Comparison of ENCODE assay signal across 26 mouse cellular contexts in genomic region chr8:119530937-119531336, GRCm38 (mm10). TPM values are rescaled to one million over a fixed set of nuclear protein-coding genes. Genes with fewer than 3 reads are reported as not detected.
DNase-seq lines count a peak whose midpoint lies in the region; ATAC-seq lines count a peak whose summit lies in the region.
"Had no signal": no experiment of that assay in that cellular context is flagged by ENCODE, and none has a peak within 500 bp of the region (broad histone marks: within the 10 kb centered on the region; RNA-seq: fewer than 3 reads in every experiment).

No protein-coding gene starts in this region.

- WGBS in intestine, embryonic 16.5 days, result 66% methylated on average over 6 of the region's 6 CpGs

- DNase-seq in adrenal gland, adult 8-10 months, result peak; percentile 40
- DNase-seq in adrenal gland, postnatal 25 days, result no peak
- peak; percentile 30 for DNase-seq in urinary bladder, postnatal 14 days (ENCODE audit: low spot score)
- no peak for DNase-seq in urinary bladder, postnatal 25 days (ENCODE audit: low spot score)
- no peak for DNase-seq in MN1 (ENCODE audit: low spot score)
- DNase-seq in cerebellum, postnatal 36 days, result no peak
- DNase-seq: cerebellum, adult 2 months; cerebellum, postnatal 10 days; embryo, embryonic 11 days; gastrocnemius, postnatal 36 days; heart, adult 11 months; heart, postnatal 10 days; heart, postnatal 4 days had no signal

- H3K9me3 ChIP-seq in intestine, embryonic 16.5 days (ENCODE audit: control insufficient read depth, low read length), result no peaks in the 10 kb centered on the region
- H3K9me3 ChIP-seq: embryonic facial prominence, embryonic 15.5 days; forebrain, embryonic 10.5 days; hindbrain, embryonic 12.5 days had no signal

- H3K36me3 ChIP-seq in intestine, embryonic 16.5 days (ENCODE audit: control insufficient read depth, insufficient read depth, low read length), result peaks cover 31% of the 10 kb centered on the region

- no peak overlapping the region for H3K9ac ChIP-seq in intestine, embryonic 16.5 days (ENCODE audit: low read depth, low read length)
- H3K9ac ChIP-seq: embryonic facial prominence, embryonic 15.5 days; hindbrain, embryonic 12.5 days had no signal

- H3K4me1 ChIP-seq in intestine, embryonic 16.5 days (ENCODE audit: control insufficient read depth, insufficient read depth, low read length), result peaks cover 9% of the 10 kb centered on the region; the same call in 1 of the 2 replicates
- H3K4me1 ChIP-seq: embryonic facial prominence, embryonic 15.5 days; hindbrain, embryonic 12.5 days had no signal

- peak overlapping the region; percentile 48; the same call in 1 of the 2 replicates for H3K27ac ChIP-seq in intestine, embryonic 16.5 days (ENCODE audit: low read length)
- H3K27ac ChIP-seq: embryonic facial prominence, embryonic 15.5 days; forebrain, embryonic 10.5 days; hindbrain, embryonic 12.5 days had no signal

- H3K4me2 ChIP-seq in intestine, embryonic 16.5 days (ENCODE audit: low read depth, low read length), result no peak overlapping the region
- H3K4me2 ChIP-seq: embryonic facial prominence, embryonic 15.5 days; hindbrain, embryonic 12.5 days had no signal

- H3K27me3 ChIP-seq in intestine, embryonic 16.5 days (replicated peaks; ENCODE audit: control insufficient read depth, insufficient read depth, low read length), result no peaks in the 10 kb centered on the region
- H3K27me3 ChIP-seq: CH12.LX; embryonic facial prominence, embryonic 15.5 days; hindbrain, embryonic 12.5 days had no signal

- peak; percentile 70 for ATAC-seq in intestine, embryonic 16.5 days
- ATAC-seq: forebrain, embryonic 14.5 days; hindbrain, embryonic 16.5 days; inflammation-experienced regulatory T-cells, adult 6 months had no signal

- H3K4me3 ChIP-seq in intestine, embryonic 16.5 days (ENCODE audit: low read length), result no peak overlapping the region
- H3K4me3 ChIP-seq: embryonic facial prominence, embryonic 15.5 days; erythroblast, embryonic 14.5 days; forebrain, embryonic 10.5 days; hindbrain, embryonic 12.5 days had no signal

RNA-seq across cellular contexts. Expression of gene Mbtps1, which starts 27.6 kb away (rescaled TPM):
- total RNA-seq in adrenal gland, adult 8-10 months (2022), result 100 to 1,000 TPM; 107 to 141 (median 126) TPM
- 109 and 122 TPM in 2 replicates for total RNA-seq in adrenal gland, postnatal 25 days (2021)
- 78.0 and 82.5 TPM in 2 replicates for polyA plus RNA-seq in intestine, embryonic 16.5 days (2015; fragmentation: Nextera tagmentation; extraction: Ambion mirVana)

RNA-seq across cellular contexts. Expression of gene Slc38a8, which starts 29.4 kb away (rescaled TPM):
- under 1 TPM in 2 of 4 experiments, not detected in 2; 0.13 to 0.17 TPM for total RNA-seq in adrenal gland, adult 8-10 months (2022)
- total RNA-seq in adrenal gland, postnatal 25 days (2021), result not detected in 2 replicates
- 0.05 and 0.06 TPM in 2 replicates for polyA plus RNA-seq in intestine, embryonic 16.5 days (2015; fragmentation: Nextera tagmentation; extraction: Ambion mirVana)
- total RNA-seq: common myeloid progenitor, adult 5-6 weeks; gastrocnemius, adult 8-10 months; gastrocnemius, postnatal 36 days; heart, postnatal 10 days; heart, postnatal 4 days had no signal
- polyA plus RNA-seq: erythroblast, embryonic 14.5 days; forebrain, embryonic 14.5 days; heart, embryonic 14.5 days; hindbrain, embryonic 16.5 days; inflammation-experienced regulatory T-cells, adult 6 months had no signal

RNA-seq across cellular contexts. Expression of gene Hsdl1, which starts 44.0 kb away (rescaled TPM):
- total RNA-seq in adrenal gland, adult 8-10 months (2022), result 10 to 100 TPM; 35.6 to 81.1 (median 56.8) TPM
- 40.0 and 64.0 TPM in 2 replicates for total RNA-seq in adrenal gland, postnatal 25 days (2021)
- polyA plus RNA-seq in intestine, embryonic 16.5 days (2015; fragmentation: Nextera tagmentation; extraction: Ambion mirVana), result 32.3 and 33.3 TPM in 2 replicates

RNA-seq across cellular contexts. Expression of gene Dnaaf1, which starts 44.1 kb away (rescaled TPM):
- total RNA-seq in adrenal gland, adult 8-10 months (2022), result not detected
- total RNA-seq in adrenal gland, postnatal 25 days (2021), result 0.15 TPM in 1 of 2 replicates, not detected in the other
- polyA plus RNA-seq in intestine, embryonic 16.5 days (2015; fragmentation: Nextera tagmentation; extraction: Ambion mirVana), result 2.6 and 3.5 TPM in 2 replicates
- total RNA-seq: common myeloid progenitor, adult 5-6 weeks; gastrocnemius, adult 8-10 months; gastrocnemius, postnatal 36 days; heart, postnatal 10 days; heart, postnatal 4 days had no signal
- polyA plus RNA-seq: embryonic facial prominence, embryonic 11.5 days; erythroblast, embryonic 14.5 days; inflammation-experienced regulatory T-cells, adult 6 months had no signal

Comparison
In these comparisons a context has a peak if more than half of its experiments do, and no peak if none do; other contexts are left out.
1. DNase-seq: peak in adrenal gland, adult 8-10 months (single experiment) and urinary bladder, postnatal 14 days (single experiment); none in adrenal gland, postnatal 25 days (single experiment), urinary bladder, postnatal 25 days (single experiment), MN1 (single experiment) and cerebellum, postnatal 36 days (0 of 2).